ENCODE assay signal across 31 mouse cellular contexts in the genomic region with DNA sequence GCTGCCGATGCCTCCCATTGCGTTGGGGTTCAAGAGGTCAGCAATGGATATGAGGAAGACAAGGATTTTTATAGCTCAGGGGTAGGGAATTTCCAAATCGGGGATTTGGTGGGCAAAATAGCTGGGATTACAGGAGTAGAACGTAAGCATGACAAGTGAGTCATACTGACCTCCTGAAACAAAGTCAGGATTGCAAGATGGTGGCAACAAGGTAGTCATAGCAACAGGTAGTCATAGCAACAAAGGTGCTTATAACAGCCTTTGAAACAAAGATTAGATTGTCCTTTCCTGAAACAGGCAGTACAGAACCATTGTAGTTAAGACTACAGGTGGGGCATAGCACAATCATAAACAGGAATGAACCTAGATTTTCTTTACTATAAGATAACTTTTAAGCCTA.
DNase-seq lines count a peak whose midpoint lies in the region; ATAC-seq and TF ChIP-seq lines count a peak whose summit lies in the region.
"Had no signal": no experiment of that assay in that cellular context is flagged by ENCODE, and none has a peak within 500 bp of the region (broad histone marks: within the 10 kb centered on the region; RNA-seq: fewer than 3 reads in every experiment).

No protein-coding gene starts in this region.

- H3K79me2 ChIP-seq in CH12.LX (replicated peaks; ENCODE audit: control insufficient read depth, extremely low read depth, insufficient read depth, poor library complexity, severe bottlenecking), result no peaks in the 10 kb centered on the region

- H3K27me3 ChIP-seq in midbrain, embryonic 11.5 days (ENCODE audit: control insufficient read depth, insufficient read depth, low read length), result no peaks in the 10 kb centered on the region
- H3K27me3 ChIP-seq in midbrain, embryonic 13.5 days, result no peaks in the 10 kb centered on the region
- no peaks in the 10 kb centered on the region for H3K27me3 ChIP-seq in CH12.LX (replicated peaks)
- H3K27me3 ChIP-seq: embryonic facial prominence, embryonic 15.5 days; forebrain, embryonic 12.5 days; hindbrain, embryonic 15.5 days; kidney, embryonic 15.5 days; limb, embryonic 15.5 days; lung, embryonic 15.5 days; midbrain, embryonic 12.5 days; neural tube, embryonic 15.5 days had no signal

- TF ChIP-seq EP300 in CH12.LX (IDR thresholded peaks at IDR 0.05; ENCODE audit: low read length), result no peak

- TF ChIP-seq POLR2A in CH12.LX (IDR thresholded peaks at IDR 0.05; ENCODE audit: low read depth, low read length), result no peak

- no peak overlapping the region for H3K27ac ChIP-seq in midbrain, embryonic 11.5 days (ENCODE audit: low read depth, low read length)
- H3K27ac ChIP-seq in midbrain, embryonic 13.5 days, result no peak overlapping the region
- H3K27ac ChIP-seq in CH12.LX (ENCODE audit: insufficient read depth, low read depth), result no peak overlapping the region
- H3K27ac ChIP-seq: embryonic facial prominence, embryonic 15.5 days; forebrain, embryonic 12.5 days; hindbrain, embryonic 10.5 days; hindbrain, embryonic 15.5 days; kidney, embryonic 15.5 days; limb, embryonic 10.5 days; limb, embryonic 15.5 days; liver, embryonic 14.5 days; lung, embryonic 15.5 days; midbrain, embryonic 12.5 days; neural tube, embryonic 15.5 days had no signal

- no peak overlapping the region for H3K4me3 ChIP-seq in midbrain, embryonic 11.5 days (ENCODE audit: low read depth, low read length)
- no peak overlapping the region for H3K4me3 ChIP-seq in midbrain, embryonic 13.5 days (replicated peaks)
- H3K4me3 ChIP-seq in CH12.LX (replicated peaks in 1 of 3; ENCODE audit: low read depth in 2 of 3, low read length in 2 of 3, poor library complexity in 1 of 3), result no peak overlapping the region
- H3K4me3 ChIP-seq: embryonic facial prominence, embryonic 15.5 days; forebrain, embryonic 12.5 days; hindbrain, embryonic 10.5 days; hindbrain, embryonic 15.5 days; kidney, embryonic 15.5 days; limb, embryonic 10.5 days; limb, embryonic 15.5 days; lung, embryonic 15.5 days; midbrain, embryonic 12.5 days; neural tube, embryonic 15.5 days had no signal

- intact Hi-C loops in gastrocnemius, postnatal 14 days (cut with DNase I; ENCODE audit: low total_unique reads), result no loop called here

- peak; percentile 80 for DNase-seq in midbrain, embryonic 11.5 days (ENCODE audit: low spot score, missing footprints)
- DNase-seq in CH12.LX (ENCODE audit: extremely low read depth), result no peak
- peak; percentile 59 for DNase-seq in MN1 (ENCODE audit: low spot score)
- peak; percentile 34 for DNase-seq in mesoderm, embryonic 11.5 days (ENCODE audit: low read depth, low spot score)
- no peak for DNase-seq in T-cell, adult 2 months (ENCODE audit: low spot score)
- no peak for DNase-seq in gastrocnemius, postnatal 14 days
- DNase-seq: adrenal gland, postnatal 14 days; cerebellum, adult 11 months; cerebellum, adult 9-10 months; cerebellum, postnatal 36 days; forebrain, postnatal 0 days; gastrocnemius, postnatal 10 days; heart, postnatal 14 days; kidney, adult 11 months; layer of hippocampus, adult 9-11 months; right cerebral cortex, postnatal 4 days; thymus, adult 2 months; thymus, postnatal 36 days had no signal

- no peaks in the 10 kb centered on the region for H3K9me3 ChIP-seq in midbrain, embryonic 11.5 days (ENCODE audit: control insufficient read depth, low read length)
- no peaks in the 10 kb centered on the region for H3K9me3 ChIP-seq in midbrain, embryonic 13.5 days
- H3K9me3 ChIP-seq in CH12.LX (replicated peaks; ENCODE audit: low read length), result no peaks in the 10 kb centered on the region
- H3K9me3 ChIP-seq: embryonic facial prominence, embryonic 15.5 days; forebrain, embryonic 12.5 days; hindbrain, embryonic 10.5 days; hindbrain, embryonic 15.5 days; kidney, embryonic 15.5 days; limb, embryonic 10.5 days; limb, embryonic 15.5 days; lung, embryonic 15.5 days; midbrain, embryonic 12.5 days; neural tube, embryonic 15.5 days had no signal

- H3K36me3 ChIP-seq in midbrain, embryonic 11.5 days (ENCODE audit: control insufficient read depth, insufficient read depth, low read length), result no peaks in the 10 kb centered on the region
- no peaks in the 10 kb centered on the region for H3K36me3 ChIP-seq in midbrain, embryonic 13.5 days
- H3K36me3 ChIP-seq in CH12.LX (replicated peaks in 1 of 2; ENCODE audit: control insufficient read depth in 1 of 2, insufficient read depth in 1 of 2, low read length in 1 of 2), result no peaks in the 10 kb centered on the region
- H3K36me3 ChIP-seq: embryonic facial prominence, embryonic 15.5 days; forebrain, embryonic 12.5 days; hindbrain, embryonic 10.5 days; hindbrain, embryonic 15.5 days; kidney, embryonic 15.5 days; limb, embryonic 10.5 days; limb, embryonic 15.5 days; lung, embryonic 15.5 days; midbrain, embryonic 12.5 days; neural tube, embryonic 15.5 days had no signal

- ATAC-seq in midbrain, embryonic 11.5 days (ENCODE audit: low FRiP score), result no peak
- ATAC-seq in midbrain, embryonic 13.5 days, result no peak
- ATAC-seq: forebrain, postnatal 0 days; inflammation-experienced regulatory T-cells, adult 6 months had no signal

- TF ChIP-seq CTCF in CH12.LX (conservative IDR thresholded peaks at IDR 0.05 in 1 of 2, IDR thresholded peaks at IDR 0.05 in 1 of 2; ENCODE audit: low read depth in 2 of 2, low read length in 2 of 2), result no peak

- H3K4me1 ChIP-seq in midbrain, embryonic 11.5 days (ENCODE audit: control insufficient read depth, insufficient read depth, low read length), result no peaks in the 10 kb centered on the region
- H3K4me1 ChIP-seq in midbrain, embryonic 13.5 days (replicated peaks), result peaks cover 22% of the 10 kb centered on the region
- no peaks in the 10 kb centered on the region for H3K4me1 ChIP-seq in CH12.LX (ENCODE audit: control insufficient read depth in 1 of 2, insufficient read depth in 2 of 2)

- no peak overlapping the region for H3K4me2 ChIP-seq in midbrain, embryonic 11.5 days
- H3K4me2 ChIP-seq in midbrain, embryonic 13.5 days (replicated peaks), result no peak overlapping the region
- no peak overlapping the region for H3K4me2 ChIP-seq in CH12.LX (ENCODE audit: insufficient read depth, low read depth, poor library complexity, severe bottlenecking)
- H3K4me2 ChIP-seq: embryonic facial prominence, embryonic 15.5 days; forebrain, embryonic 12.5 days; hindbrain, embryonic 15.5 days; kidney, embryonic 15.5 days; limb, embryonic 15.5 days; lung, embryonic 15.5 days; midbrain, embryonic 12.5 days; neural tube, embryonic 15.5 days had no signal

- no peak for TF ChIP-seq RAD21 in CH12.LX (IDR thresholded peaks at IDR 0.05; ENCODE audit: low read depth, low read length)

- no peak overlapping the region for H3K9ac ChIP-seq in midbrain, embryonic 11.5 days (ENCODE audit: low read length)
- no peak overlapping the region for H3K9ac ChIP-seq in midbrain, embryonic 13.5 days (replicated peaks)
- H3K9ac ChIP-seq in CH12.LX (ENCODE audit: insufficient read depth, low read depth), result no peak overlapping the region
- H3K9ac ChIP-seq: embryonic facial prominence, embryonic 15.5 days; forebrain, embryonic 12.5 days; forebrain, postnatal 0 days; hindbrain, embryonic 15.5 days; kidney, embryonic 15.5 days; limb, embryonic 15.5 days; liver, embryonic 14.5 days; lung, embryonic 15.5 days; midbrain, embryonic 12.5 days; neural tube, embryonic 15.5 days had no signal

- dilution Hi-C loops in CH12.LX (cut with MboI; ENCODE audit: extremely low pct_ligation_motif_present, extremely low pct_unique_long_range_greater_than_20kb, low sequenced_read_pairs), result no loop called here

- 81% methylated on average over 4 of the region's 4 CpGs for WGBS in midbrain, embryonic 11.5 days
- WGBS in midbrain, embryonic 13.5 days, result 74% methylated on average over 4 of the region's 4 CpGs

- in situ Hi-C loops in CH12.LX (cut with MboI; ENCODE audit: low pct_ligation_motif_present, low pct_unique_long_range_greater_than_20kb, low sequenced_read_pairs), result no loop called here

TF ChIP-seq in CH12.LX, 34 proteins besides CTCF, POLR2A, EP300 and RAD21:
- no peak for TF ChIP-seq TBP (conservative IDR thresholded peaks at IDR 0.05; ENCODE audit: low read depth, low read length)
- peak; percentile 87 for TF ChIP-seq MXI1 (IDR thresholded peaks at IDR 0.05; ENCODE audit: low read depth, low read length)

Comparison
In these comparisons a context has a peak if more than half of its experiments do, and no peak if none do; other contexts are left out.
1. DNase-seq: peak in midbrain, embryonic 11.5 days (single experiment), MN1 (single experiment) and mesoderm, embryonic 11.5 days (single experiment); none in CH12.LX (single experiment), T-cell, adult 2 months (single experiment) and gastrocnemius, postnatal 14 days (single experiment).